Mouse (Mus musculus): Measurements from ENCODE around the gene Ercc1. TPM values are rescaled to one million over a fixed set of nuclear protein-coding genes. Genes with fewer than 3 reads are reported as not detected.

Ercc1 gene
- 10 to 100 TPM; 48.9 to 51.8 TPM for total RNA-seq (2021)
- long read RNA-seq, experiment 1, transcript Ercc1-201 (10 exons, 1,375 nt) = major isoform, 7 of 15 reads
- long read RNA-seq, experiment 1, partial matches to known transcripts = 2 of 15 reads
- long read RNA-seq, experiment 1, other reads (novel, unspliced or antisense) = 6 of 15 reads
- long read RNA-seq, experiment 2, transcript Ercc1-201 (10 exons, 1,375 nt) = major isoform, 7 of 16 reads
- long read RNA-seq, experiment 2, partial matches to known transcripts = 4 of 16 reads
- long read RNA-seq, experiment 2, other reads (novel, unspliced or antisense) = 5 of 16 reads

DNA sequence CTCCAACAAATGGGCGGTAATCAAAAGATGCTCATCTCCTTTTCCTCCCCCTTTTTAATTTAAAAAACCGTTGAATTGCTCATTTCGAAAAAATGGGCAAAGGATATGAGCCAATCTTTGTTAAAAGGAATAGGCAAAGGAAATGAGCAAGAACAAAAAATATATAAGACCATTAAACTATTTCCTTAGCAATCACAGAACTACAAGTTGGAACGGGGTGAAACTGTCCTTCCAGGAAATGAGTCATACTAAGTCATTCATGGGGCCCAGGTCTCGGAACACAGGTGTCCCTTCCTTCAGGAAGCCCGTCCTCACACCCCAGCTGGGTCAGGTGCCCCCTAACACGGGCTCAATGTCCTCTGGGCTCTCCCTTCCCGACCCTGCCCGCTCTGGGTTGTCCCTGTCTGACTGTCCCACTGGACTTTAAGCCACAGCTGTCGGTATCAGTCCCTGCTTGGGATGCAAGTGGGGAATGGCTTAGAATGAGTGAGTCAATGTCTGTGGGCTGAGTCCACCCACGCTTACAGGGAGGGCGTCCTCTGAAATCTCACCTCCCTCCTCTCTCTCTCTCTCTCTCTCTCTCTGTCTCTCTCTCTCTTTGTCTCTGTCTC is at the start of gene Ercc1:
Gene Ercc1, plus strand, starts transcription at position 542 of the 611 bp plus-strand sequence.
- Histone ChIP-seq H3K27ac (peak within 1 kb of the TSS; percentile 92), H3K4me3 (peak within 1 kb of the TSS; percentile 77)
- DNase-seq (ENCODE audit: extremely low spot score in 1 of 2, low spot score in 2 of 2) = peak; percentile 40 to 55
- intact Hi-C loops (cut with DNase I) = no loop called here
- TF ChIP-seq CTCF (IDR thresholded peaks at IDR 0.05) = no peak

DNA sequence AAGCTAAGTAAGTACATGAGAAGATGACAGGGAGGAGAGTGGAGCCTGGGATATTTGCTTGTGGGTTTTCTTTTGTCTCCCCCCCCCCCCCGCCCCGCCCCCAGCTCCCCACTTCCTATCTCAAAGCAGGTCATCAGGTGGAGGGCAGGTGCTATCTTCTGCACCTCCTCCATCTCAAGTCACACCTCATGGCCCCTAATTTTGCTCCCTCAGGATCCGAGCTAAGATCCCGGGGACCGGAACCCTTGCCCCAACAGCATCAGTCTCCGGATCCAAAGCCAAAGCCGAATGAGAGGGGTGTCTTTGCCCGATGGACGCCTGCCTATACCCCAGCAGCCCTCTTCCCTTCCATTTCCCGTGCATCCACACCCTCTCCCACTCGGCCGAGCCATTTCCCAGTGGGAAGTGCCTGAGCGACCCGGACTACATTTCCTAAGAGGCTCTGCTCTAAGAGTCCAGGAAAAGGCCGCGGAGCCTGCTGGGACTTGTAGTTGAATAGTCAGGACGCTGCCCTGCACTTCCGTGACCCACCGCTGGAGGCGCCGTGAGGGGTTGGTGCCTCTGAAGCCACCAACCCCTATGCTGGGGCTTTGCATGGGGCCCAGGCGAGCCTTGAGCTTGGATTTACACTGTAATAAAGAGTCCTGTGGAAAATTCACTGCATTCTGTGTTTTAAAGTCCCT is 48.9 kb upstream of the Ercc1 start:
- peak; percentile 93 to 98 for DNase-seq (ENCODE audit: extremely low spot score in 1 of 2, low spot score in 2 of 2)
- H3K27ac ChIP-seq = no peak overlapping the region
- no peak; the same call in none of the 2 replicates for TF ChIP-seq CTCF (IDR thresholded peaks at IDR 0.05)
- no peak overlapping the region for H3K4me3 ChIP-seq
- intact Hi-C loops (cut with DNase I) = loop anchor here (5.0 kb wide), 1 partner anchor 67 kb away; no protein-coding TSS in a partner anchor

DNA sequence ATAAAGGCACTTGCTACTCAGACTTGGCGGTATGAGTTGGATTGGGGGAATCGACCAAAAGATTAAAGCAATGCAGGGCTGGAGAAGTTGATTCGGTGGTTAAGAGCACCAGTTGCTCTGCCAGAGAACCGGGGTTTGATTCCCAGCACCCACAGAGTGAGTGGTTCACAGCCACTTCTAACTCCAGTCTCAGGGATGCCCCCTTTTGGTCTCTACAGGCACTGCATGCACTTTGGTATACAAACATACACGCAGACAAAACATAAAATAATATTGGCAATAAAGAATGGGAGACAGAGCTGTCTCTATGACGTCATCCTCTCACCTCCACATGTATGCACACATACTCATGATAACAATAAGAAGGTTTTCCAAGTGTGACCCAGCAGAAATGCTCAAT is 47.5 kb upstream of the Ercc1 start:
- peak; percentile 17 for TF ChIP-seq CTCF (IDR thresholded peaks at IDR 0.05)
- DNase-seq (ENCODE audit: extremely low spot score in 1 of 2, low spot score in 2 of 2) = no peak
- Histone ChIP-seq H3K27ac (no peak overlapping the region), H3K4me3 (no peak overlapping the region)
- intact Hi-C loops (cut with DNase I) = loop anchor here (5.0 kb wide), 1 partner anchor 65 kb away; no protein-coding TSS in a partner anchor

DNA sequence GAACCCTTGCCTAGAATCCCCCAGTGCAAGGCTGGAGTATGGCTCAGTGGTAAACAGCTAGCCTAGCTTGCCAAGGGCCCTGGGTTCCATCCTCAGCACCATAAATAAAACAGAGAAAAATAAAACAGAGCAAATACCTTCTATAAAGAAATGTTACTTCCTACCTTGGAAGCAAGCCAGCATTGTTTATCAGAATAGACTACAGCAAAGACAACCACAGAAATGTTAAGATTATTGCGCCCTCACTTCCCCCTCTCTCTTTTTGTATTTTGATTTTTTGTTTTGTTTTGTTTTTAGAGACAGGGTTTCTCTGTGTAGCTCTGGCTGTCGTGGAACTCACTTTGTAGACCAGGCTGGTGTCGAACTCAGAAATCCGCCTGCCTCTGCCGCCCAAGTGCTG is 46.8 kb upstream of the Ercc1 start:
- Histone ChIP-seq H3K27ac (no peak overlapping the region), H3K4me3 (no peak overlapping the region)
- no peak for TF ChIP-seq CTCF (IDR thresholded peaks at IDR 0.05)
- no peak for DNase-seq (ENCODE audit: extremely low spot score in 1 of 2, low spot score in 2 of 2)
- intact Hi-C loops (cut with DNase I) = loop anchor here (5.0 kb wide), 1 partner anchor 65 kb away; no protein-coding TSS in a partner anchor

DNA sequence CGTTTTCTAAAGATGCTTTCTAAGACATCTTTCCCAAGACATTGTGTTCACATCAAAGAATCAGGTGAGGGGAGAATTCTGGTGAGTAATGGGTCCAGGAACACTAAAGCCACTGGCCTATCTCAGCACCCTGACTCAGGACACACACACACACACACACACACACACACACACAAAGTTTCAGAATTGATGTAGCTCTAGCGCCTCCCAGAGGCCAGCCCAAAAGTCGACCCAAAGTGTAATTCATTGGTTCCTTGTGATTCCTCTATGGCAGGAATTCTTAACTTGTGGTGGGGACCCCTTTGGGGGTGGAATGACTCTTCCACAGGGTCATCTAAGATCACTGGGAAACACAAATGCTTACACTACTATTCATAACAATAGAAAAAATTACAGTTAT is 45.4 kb upstream of the Ercc1 start:
- intact Hi-C loops (cut with DNase I) = loop anchor here (1.0 to 5.0 kb wide), 2 partner anchors 60 to 63 kb away; no protein-coding TSS in a partner anchor
- Histone ChIP-seq H3K4me3 (no peak overlapping the region), H3K27ac (no peak overlapping the region)
- TF ChIP-seq CTCF (IDR thresholded peaks at IDR 0.05) = peak; percentile 56
- DNase-seq (ENCODE audit: extremely low spot score in 1 of 2, low spot score in 2 of 2) = peak in 1 of 2 experiments; percentile 34

DNA sequence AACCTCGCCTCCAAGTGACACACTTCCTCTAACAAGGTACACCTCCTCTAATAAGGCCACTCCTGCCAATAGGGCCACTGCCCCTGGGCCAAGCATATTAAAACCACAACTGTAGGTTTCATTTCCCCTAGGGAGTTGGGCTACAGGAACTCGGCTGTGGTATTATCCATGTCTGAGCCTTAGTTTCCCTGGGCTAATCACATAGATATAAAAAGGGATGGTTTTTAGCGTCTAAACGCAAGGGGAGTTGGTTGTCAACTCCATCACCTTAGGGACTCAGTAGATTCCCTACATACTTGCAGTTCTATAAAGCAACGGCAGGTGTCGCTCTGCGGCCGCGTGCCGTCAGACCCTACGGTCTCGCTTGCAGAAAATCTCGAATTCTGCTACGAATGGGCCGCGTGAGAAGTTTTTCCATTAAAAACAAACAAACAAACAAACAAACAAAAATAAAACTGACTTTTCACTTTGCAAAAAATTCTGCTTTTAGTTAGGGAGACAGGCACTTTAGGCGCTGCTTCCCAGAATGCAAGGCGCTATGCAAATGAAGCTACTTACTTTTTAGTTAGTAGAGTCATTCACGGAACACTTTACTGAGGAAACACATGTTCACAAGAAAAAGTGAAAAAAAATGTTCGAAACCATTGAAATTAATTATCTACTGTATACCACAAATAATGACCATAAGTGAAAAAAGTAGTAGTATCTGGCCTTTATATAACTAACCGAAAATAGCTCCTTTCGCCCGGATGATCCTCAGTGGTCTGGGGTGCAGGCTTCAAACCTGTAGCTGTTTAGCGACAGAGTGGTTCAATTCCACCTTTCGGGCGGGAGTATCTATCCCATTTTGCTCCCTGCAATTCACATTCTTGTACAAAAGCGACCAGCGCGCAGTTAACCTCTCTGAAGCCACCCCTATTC is 43.8 kb upstream of the Ercc1 start:
- Histone ChIP-seq H3K4me3 (peak overlapping the region; percentile 49), H3K27ac (peak overlapping the region; percentile 90)
- TF ChIP-seq CTCF (IDR thresholded peaks at IDR 0.05) = peak; percentile 97
- intact Hi-C loops (cut with DNase I) = loop anchor here (1.0 to 5.0 kb wide), 2 partner anchors 43 to 123 kb away; partner anchors contain the start of gene Eml2
- peak; percentile 76 to 83 for DNase-seq (ENCODE audit: extremely low spot score in 1 of 2, low spot score in 2 of 2)

DNA sequence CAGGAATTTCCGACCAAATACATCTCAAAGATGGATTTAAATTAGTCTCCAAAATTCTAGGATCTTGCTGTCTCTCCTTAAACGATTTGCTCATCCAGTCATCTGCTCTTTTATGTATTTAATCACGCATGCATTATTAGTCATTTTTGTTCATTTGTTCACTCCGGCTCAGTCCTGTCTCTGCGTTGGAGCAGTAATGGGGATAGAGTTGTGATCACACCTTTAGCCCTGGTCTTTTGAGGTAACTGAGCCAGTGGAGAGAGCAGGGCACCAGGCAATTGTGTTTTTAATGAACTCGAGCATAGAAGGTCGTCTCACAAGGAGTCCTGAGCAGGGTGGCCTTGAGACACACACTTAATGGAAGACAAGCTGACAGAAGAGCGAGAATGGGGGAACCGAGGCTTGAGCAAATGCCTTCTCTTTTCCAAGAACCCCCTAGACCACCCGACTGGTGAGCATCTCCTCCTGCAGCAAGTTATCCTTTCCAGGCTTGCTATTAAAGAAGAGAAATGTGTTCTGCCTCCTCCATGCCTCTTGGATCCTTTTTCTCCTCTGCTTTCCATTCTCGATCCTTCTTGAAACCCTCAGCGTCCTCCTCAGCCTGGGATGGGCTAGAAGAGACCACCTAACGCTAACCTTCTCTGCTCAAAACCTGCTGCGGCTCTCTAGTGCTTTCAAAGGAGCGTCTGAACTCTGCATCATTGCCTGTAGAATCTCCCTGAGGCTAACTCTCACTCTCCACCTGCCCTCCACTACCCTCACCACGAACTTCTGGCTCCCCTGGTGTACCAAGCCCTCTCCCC is 42.9 kb upstream of the Ercc1 start:
- TF ChIP-seq CTCF (IDR thresholded peaks at IDR 0.05) = no peak
- peak overlapping the region; percentile 49 for H3K4me3 ChIP-seq
- intact Hi-C loops (cut with DNase I) = loop anchor here (5.0 kb wide), 1 partner anchor 124 kb away; the partner anchor contains the start of gene Eml2
- peak overlapping the region; percentile 32 for H3K27ac ChIP-seq
- no peak for DNase-seq (ENCODE audit: extremely low spot score in 1 of 2, low spot score in 2 of 2)

DNA sequence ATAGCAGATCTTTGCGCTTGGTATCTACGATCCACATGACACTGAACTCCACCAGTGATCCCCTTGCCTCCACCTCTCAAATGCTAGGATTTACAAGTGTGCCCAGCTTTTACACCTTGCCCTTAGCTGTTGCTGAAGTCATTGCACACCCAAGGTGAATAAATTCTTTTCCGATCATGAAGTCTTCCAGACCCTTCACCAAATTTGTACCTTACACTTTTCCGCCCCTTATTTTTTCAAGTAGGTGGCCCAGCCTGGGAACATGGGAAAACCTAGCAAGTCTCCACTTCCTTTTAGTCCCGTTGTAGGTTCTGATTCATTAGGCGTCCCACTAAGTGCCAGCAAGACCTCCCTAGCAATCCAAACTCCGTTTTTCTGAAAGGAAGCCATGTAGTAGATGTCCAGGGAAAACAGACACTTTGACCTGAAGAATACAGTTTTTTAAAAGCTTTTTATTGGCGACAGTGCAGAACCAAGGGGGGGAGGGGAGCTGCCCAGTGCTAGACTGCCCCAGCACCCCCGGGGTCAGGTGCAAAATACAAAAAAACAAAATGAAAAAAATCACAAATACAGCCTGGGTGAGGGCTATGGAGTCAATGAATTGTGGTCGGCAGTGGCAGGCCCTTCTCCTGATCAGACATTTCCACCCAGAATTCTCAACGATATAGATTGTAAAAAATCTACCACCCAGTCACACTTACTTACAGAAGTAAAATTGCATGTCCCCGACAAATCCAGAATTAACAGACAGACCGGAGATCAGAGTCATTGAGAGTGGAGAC is 42.1 kb upstream of the Ercc1 start:
- H3K4me3 ChIP-seq = no peak overlapping the region; the same call in 1 of the 2 replicates
- no peak overlapping the region for H3K27ac ChIP-seq
- intact Hi-C loops (cut with DNase I) = loop anchor here (5.0 kb wide), 1 partner anchor 125 kb away; the partner anchor contains the start of gene Eml2
- no peak for DNase-seq (ENCODE audit: extremely low spot score in 1 of 2, low spot score in 2 of 2)
- TF ChIP-seq CTCF (IDR thresholded peaks at IDR 0.05) = no peak

DNA sequence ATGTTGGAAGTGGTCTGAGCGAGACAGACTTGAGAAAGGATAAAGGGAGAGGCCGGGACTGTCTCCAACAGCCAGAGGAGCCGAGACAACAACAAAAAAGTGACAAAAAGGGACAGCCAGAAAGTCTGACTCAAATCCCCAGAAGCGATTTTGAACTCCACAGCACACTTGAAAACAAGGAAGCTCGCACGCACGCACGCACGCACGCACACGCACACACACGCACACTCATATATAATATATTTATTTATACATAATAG is 41.6 kb upstream of the Ercc1 start:
- DNase-seq (ENCODE audit: extremely low spot score in 1 of 2, low spot score in 2 of 2) = no peak
- no peak for TF ChIP-seq CTCF (IDR thresholded peaks at IDR 0.05)
- Histone ChIP-seq H3K4me3 (no peak overlapping the region), H3K27ac (no peak overlapping the region)
- intact Hi-C loops (cut with DNase I) = loop anchor here (5.0 kb wide), 1 partner anchor 126 kb away; the partner anchor contains the start of gene Eml2

DNA sequence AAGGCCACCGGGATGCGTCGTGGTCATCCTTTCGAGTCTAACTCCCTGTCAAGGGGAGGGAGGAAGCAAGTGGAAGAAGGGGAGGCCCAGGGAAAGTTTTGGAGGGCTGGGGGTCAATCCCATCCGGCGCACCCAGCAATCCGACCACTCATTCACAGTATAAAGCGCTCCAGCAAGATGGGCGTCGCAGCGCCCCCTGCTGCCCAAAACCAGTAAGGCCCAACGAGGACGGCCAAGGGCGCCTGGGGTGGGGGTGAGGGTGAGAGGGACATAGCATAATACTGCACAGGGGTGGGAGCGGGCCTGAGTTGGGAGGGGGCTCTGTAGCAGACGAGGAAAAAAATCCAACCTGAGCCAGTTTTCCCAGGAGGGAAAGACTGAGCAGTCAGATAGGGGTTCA is 40.8 kb upstream of the Ercc1 start:
- TF ChIP-seq CTCF (IDR thresholded peaks at IDR 0.05) = peak; percentile 92
- intact Hi-C loops (cut with DNase I) = loop anchor here (5.0 kb wide), 1 partner anchor 126 kb away; the partner anchor contains the start of gene Eml2
- no peak overlapping the region for H3K27ac ChIP-seq
- peak; percentile 72 to 86 for DNase-seq (ENCODE audit: extremely low spot score in 1 of 2, low spot score in 2 of 2)
- 0 out of 2 replicates have a peak overlapping the region, but pooled peaks have one; percentile 0 for H3K4me3 ChIP-seq
